Mouse (Mus musculus): Measurements from ENCODE around the gene Mbip.
A peak's percentile ranks its signal among the peaks of the same experiment; 100 is the strongest.

Gene Mbip

DNA sequence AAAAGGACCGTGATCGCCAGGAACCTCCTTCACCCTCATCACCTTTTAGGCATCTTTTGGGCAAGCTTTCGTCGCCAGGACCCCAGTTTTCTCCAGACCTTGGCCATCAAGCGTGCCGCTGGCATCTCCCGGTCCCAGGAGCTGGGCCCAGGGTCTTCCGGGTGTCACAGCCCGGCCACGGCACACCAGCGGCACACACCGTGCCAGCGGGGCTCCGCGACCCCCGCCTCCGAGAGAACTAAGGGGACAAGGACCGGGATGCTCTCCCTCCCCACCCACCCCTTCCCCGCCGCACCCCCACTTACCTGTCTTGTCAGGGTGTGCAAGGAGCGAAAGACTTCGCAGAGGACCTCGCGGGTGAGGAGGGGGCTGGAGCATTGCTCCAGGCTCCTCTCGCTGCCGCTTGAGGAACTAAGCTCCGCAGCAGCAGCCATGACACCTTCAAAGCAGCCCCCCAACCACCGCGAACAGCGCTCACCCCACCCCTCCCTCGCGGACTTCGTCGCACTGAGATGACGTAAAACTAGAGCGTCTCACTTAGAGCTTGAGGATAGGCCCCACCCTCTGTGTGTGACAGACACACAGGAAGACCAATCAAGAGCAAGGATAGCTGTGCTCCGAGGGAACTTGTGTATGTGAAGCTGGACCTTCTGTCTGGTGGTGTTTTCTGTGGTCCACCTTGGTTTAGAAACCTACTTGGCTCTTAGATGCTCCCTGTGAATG lies at the start of gene Mbip:
Gene Mbip, minus strand, starts transcription at position 528 of the 723 bp plus-strand sequence.
- DNase-seq (ENCODE audit: low spot score) = peak; percentile 93

DNA sequence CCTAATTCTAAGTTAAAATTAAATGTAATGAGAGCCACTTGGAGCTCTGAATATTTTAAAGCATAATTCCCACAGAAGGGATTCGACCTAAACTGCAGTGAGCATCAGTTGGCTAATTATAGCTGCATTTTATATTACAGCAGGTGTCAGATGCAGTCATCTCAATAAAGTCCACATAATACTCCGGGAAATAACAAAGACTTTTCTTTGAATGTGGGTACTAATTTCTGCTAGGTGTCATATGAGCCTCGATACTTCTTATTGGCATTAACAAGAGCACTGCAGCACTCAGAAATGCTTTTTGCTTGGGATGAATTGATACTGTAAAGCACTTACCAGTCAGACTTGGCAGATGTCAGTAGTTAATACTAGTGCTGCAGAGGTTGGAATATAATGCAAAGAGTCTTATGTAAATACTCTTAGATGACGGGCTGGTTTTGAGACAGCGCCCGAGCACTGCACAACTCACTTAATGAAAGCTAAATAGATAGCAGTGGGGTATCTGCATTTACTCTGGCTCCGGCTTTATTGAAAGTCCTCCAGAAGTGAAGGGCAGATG lies 42.0 kb upstream of the Mbip start:
- no peak for DNase-seq (ENCODE audit: low spot score)

DNA sequence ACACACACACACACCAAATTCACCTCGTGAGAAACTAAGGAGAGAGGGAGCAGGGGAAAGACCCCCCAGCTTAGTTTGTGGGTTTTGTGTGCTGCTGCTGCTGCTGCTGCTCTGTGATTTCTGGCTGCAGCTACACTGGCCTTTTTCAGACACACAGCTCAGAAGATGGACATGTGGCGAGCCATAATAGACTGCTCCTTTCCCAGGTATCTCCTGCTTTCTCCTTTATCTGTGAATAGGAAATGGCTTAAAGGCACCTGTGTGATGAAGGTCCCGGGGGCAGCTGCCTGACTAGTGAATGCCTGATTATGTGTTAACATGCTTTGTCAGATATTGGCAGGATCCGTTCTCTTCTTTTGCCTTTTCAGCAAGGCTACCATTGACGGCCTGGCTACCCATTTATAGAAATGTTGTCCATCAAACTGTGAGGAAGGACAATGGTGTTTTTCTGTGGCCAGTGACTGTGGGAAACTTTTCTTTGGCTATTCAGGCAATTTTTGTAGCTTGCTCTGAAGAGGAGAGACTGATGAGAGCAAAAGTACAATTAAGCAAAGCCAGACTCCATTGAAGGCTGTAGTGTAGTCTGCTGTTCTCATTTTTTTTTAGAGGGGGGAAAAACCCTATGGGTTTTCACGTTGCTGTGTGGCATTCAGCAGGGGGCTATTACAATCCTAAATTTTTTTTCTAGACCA lies 41.4 kb upstream of the Mbip start:
- no peak for DNase-seq (ENCODE audit: low spot score)

DNA sequence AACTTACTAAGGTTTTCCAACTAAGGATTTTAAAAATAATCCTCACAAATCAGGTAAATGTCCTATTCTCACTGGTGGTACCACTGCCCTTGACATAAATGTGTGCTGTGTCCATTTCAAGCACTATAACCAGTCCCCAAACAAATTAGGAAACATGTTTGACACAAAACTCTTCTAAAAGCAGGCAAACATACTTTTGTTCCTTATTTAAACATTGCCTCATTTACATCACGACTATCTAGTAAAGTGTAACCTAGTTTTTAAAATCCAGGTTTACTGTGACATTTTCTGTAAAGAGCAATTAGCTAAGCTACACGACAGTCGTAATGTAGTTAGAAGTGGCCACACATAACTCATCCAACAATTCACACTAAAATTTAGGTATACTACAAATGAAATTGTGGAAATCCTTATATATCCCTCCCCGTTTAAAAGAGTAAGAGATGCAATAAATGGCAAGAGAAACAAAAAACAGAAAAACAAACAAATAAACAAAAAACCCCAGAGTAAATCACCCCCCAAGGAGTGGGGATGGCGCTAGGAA lies 851 bp downstream of the Mbip start:
- DNase-seq (ENCODE audit: low spot score) = no peak

DNA sequence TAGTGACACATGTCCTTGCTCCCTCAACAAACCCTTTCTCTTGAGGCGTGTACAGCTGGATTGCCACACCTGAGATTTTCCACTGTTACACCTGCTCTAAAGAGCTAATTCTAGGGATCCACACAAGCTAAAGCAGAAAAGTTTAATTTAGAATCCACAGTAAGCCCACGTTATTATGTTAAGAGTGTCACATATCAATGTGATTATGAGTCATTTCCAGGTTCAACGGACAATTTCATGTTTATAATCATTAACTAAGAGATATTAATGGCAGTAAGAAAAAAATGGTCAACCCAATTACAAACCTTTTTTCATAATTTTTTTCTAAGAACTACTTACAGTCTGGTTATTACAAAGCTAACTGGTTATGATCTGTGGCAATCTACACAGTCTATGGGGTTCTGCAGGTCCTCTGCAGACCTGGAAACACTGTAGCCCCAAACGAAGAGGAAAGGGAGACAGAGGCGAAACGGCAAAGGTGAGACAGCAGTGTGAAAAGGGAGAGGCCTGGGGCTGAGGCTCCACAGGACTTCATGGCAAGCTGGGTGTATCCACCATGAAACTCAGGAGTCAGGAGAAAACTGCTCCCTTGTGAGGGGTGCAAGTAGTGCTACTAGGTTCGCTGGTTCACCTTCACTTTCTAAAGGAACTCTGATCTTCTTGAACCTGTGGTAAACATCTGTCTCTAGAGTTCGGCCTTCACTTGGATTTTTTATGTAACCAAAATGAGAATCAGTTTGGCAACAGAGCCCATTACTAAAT lies 6.2 kb downstream of the Mbip start:
- no peak for DNase-seq (ENCODE audit: low spot score)

DNA sequence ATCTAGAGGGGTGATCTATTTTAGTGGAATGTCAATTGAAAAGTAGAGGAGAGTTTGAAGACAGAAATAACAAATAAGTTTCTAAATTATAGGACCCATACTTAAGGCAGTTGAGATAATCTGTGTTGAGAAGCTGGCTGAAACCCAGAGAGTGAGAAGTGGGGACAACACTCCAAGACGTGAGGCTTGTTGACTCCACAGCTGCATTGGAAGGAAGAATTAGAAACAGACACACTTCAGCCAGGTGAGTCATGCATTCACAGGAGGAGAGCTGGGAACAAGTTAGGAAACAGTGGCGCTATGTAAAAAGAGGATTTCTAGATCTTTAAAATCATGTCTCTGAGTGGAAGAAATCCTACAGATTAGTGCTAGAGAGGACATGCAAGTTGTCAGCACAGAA lies 12.2 kb downstream of the Mbip start:
- no peak for DNase-seq (ENCODE audit: low spot score)

DNA sequence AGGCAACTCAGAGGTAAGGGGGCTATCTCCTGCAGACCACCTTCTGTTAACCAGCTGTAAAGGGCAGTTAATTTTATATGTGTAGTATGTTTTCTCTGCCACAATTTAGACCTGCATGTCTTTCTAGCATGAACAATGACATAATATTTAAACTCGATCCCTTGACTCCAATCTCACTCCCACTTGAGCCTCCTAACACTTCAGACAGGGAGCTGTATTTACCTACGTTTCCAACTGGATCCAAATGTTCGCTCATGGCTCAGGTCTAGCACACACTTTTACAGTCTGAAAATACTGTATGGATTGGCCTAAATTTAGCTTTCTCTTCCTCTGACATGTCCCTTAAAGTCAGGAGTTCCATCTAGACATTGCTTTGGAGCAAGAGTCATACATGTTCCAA lies 13.2 kb downstream of the Mbip start:
- no peak for DNase-seq (ENCODE audit: low spot score)

DNA sequence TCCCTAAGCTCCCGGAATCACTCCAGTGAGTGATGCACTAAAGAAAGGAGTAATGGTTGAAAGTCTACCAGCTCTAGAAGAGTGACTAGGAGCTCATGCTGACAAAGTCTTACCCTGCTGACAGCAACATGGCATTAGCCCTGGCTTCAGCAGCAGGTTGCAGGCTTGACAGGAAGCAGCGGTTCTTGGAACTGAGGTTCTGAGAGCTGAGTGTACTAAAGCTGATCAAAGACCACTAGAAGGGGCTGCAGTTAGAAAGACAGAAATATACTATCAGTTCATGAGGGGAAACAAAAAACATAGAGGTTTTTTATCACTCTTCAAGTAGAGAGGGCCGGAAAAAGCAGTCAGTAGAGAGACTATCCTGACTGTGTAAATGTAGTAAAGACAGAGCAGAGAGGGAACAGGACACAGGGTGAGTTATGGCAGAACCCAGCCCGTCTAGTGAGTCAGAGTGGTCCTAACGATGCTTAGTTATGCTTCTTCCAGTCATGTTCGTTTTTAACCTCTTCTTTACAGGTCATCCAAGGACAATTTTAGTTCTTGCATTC lies 18.2 kb downstream of the Mbip start:
- no peak for DNase-seq (ENCODE audit: low spot score)

DNA sequence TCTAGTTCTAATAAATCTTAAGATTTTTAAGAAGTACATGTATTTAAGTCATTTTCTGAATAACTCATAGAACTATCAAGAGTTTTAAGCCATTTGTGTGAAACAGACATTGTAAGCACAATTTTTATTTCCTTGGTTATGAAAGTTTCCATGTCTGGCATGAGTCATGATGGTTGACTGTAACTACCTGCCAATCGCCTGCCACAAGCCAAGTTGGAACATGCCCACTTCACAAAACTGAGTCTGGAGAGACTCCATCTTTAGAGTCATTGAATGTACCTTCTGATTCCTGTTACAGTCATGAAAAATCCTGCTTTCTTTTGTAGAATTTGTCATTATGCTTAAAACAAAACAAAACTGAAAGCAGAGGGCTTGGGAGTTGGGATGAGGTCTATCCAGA lies 19.8 kb downstream of the Mbip start:
- no peak for DNase-seq (ENCODE audit: low spot score)

DNA sequence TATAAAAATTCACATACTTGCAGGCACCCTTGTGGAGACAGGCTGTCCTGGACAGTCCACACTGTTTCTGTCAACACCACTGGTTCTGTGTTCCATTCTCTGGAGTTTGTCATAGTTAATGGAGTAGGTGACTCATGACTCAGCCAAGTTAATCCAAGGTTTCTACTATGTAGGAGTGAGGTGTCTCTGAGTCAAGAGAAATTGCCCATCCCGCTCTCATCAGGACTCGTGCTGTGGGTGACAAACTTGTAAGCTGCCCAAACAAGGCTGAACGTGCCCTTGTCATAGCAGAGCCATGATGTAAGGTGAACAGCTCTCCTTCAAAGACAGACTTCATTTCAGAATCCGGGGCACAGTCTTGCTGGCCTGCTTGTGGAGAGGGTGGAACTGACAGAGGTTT lies 26.8 kb downstream of the Mbip start:
- DNase-seq (ENCODE audit: low spot score) = no peak

DNA sequence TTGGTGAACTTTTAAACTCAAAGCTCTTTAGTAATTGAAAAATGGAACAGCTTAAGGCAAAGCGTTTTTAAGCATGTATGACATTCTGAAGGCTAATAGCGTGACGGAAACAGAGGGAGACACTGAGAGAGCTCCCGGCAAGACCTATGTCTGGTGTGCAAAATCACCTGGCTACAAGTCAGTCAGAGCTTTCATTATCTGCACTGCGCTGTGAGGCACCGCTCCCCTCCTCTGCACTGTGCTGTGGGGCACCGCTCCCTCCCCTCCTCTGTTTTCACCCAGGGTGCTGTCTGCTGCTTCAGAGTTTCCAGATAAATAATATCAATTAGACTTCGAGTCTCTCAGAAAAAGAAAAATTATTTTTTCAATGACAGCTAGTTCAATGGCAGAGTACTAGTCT lies 27.6 kb downstream of the Mbip start:
- no peak for DNase-seq (ENCODE audit: low spot score)

DNA sequence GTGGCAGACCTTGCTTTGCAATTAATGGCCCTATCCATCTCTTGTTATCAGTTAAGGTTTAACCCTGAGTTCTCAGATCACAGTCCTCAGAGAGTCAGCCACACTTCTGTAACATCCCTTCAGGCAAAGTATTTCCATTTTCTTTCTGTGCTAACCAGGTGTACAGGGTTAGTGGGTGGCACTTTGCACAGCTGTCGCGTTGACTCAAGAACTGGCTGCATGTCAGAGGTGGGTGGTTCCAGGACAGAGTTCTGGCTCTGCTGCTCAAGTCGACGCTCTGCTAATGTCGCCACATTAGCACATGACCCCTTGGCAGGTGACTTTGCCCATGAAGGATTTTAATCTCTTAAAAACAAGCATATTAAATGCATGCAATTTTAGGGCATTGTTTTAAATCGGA lies 39.9 kb downstream of the Mbip start:
- no peak for DNase-seq (ENCODE audit: low spot score)

DNA sequence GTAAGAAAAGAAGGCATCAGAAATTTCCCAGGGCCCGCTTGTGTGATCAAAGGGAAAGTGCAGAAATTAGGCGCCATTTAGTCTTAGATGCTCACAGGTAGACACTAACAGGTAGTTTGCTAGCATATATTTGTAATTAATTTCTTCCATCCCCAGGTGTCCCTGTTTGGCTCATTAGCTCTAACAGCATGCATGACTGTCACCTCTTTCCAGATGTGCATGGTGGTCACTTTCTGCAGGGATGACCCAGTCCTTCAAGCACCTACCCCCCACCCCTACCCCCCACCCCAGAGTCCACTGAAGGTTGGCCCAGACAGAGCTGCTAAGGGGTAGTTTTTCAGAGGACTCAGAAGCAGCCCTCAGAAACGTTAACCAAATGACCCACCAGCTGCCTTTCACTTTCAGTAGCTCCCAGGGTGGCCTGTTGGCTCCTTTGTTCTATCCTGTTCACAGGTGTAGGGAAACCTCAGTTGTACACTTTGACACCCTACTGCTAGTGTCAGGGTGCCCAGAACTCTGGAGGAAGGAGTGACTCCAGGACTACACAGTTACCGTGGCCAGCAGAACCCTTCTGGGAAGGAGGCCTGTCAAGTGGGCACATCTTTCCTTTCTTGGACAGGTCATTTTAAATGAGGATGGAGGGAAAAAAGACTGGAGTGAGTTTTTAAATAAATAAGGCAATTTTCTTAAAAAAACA lies 43.2 kb downstream of the Mbip start:
- no peak for DNase-seq (ENCODE audit: low spot score)

DNA sequence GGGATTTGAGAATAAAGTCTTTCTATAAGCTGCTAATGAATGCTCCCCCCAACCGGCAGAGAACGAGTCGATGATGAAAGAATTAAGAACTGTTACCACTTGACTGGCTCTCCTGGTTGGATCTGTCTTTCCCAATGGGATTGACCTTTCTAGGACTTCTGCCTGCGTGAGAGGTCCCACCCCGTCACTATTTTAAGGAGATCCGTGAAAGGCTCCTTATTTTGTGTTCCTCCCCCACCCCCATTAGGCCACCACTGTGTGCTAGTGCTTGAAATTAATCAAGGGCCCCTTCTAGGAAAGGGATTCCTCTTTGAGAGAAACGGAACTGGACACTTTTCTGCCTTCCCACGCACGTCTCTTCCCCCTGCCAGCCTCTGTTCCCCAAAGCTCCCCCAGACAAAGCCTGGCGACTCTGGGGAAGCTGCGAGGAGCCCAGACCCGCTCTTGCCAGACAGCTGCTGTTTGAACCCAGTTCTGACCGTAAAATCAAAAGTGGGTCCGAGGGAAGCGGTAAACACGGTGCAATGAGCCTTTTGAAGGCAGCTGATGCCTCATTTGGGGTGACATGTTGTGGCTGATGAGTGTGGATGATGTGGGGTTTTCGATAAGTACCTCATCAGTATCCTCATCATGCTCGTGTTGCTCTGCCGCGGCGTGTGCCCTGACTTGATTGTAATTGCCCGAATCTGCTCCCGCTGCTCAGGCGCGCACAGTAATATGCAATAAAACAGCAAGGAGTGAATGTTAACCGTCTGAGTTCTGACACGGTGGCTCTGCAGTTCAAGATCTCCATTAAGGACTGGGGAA lies 44.0 kb downstream of the Mbip start:
- no peak for DNase-seq (ENCODE audit: low spot score)

DNA sequence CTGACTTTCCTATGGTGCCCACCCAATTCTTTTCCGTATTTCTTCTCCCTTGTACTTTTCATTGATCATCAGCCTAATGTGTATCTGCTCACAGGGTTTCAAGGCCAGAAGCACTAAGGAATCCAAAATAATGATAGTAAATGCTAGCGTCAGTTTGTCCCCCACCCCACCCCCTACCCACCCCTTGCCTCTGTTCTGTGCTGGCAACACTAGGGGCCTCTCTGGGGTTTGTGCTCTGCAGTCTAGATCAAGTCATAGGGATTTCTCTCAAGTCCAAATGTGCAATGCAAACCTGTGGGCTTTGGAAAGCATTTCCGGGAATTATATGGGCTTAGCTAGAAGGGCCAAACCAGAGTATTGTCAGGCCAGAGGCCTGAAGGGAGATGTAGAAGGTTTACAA lies 46.1 kb downstream of the Mbip start:
- DNase-seq (ENCODE audit: low spot score) = peak; percentile 18

DNA sequence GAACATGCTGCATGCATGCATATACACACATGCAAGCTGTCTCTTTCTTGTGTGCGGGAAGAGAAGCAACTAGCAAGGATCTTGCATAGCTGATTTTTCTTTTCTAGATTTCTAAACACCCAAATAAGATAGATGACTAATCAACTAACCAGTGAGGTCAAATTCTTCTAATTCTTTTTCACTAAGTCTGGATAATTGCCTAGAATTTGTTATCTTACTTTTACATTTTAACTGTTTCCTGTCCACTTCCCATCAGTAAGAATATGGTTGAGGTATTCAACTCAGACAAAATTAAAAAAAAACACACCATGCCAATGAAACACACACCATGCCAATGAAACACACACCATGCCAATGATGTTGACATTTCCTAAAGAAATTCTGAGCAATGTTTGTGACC lies 46.8 kb downstream of the Mbip start:
- no peak for DNase-seq (ENCODE audit: low spot score)

DNA sequence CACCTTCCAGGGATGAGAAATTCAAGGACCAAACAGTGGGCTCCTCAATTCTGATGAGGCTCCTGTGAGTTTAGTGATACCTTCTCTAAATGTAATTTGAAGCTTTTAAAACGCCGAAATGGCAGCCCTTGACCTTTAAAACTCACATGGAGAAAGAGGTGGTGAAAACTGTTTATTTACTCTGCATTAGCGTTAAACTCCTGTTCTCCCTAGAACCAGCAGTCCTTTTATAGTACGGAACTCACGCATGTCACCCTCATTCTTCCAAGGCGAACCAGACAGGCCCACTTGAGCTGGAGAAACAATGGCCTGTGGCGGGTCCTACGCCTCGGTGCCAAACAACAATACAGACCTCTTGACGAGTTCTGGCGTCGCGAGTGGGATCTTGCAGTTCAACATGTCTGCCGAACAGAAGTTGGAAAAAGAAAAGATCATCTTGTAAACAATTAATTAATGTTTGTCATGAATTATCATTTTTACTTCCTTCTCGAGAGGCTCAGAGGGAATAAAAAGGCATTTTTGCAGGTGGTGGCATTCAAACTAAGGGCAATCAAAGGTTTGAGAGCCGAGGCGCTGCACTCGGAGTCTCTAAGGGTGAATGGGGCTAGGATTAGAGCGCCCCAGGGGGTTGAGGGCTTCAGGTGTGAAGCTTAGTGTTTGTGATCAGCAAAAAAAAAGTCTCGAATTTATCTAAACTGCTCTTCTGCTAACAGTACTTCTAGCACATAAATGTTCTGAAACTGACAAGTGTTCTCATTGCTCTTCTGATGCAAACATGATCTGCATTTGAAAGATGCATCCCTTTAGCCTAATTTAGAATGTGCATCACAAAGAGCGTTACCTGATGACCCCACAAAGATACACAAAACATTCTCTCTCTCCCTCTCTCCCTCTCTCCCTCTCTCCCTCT lies 47.5 kb downstream of the Mbip start:
- peak; percentile 6 for DNase-seq (ENCODE audit: low spot score)

DNA sequence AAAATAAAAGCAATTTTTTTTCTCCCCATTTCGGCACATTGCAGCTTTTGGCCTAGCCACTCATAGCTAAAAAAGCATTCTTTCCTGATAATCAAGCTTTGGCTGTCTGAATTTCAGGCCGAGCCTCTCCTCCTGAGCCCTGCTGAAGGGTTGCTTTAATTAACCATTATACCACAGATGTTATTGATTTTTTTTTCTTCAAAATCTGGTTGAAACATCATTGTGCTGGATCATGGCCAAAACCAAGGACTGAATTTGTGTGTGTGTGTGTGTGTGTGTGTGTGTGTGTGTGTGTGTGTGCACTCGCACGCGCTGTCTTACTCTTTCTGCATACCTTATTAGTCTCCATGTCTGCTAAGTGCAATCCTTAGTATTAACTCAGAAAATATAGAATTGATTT lies 48.6 kb downstream of the Mbip start:
- no peak for DNase-seq (ENCODE audit: low spot score)

DNA sequence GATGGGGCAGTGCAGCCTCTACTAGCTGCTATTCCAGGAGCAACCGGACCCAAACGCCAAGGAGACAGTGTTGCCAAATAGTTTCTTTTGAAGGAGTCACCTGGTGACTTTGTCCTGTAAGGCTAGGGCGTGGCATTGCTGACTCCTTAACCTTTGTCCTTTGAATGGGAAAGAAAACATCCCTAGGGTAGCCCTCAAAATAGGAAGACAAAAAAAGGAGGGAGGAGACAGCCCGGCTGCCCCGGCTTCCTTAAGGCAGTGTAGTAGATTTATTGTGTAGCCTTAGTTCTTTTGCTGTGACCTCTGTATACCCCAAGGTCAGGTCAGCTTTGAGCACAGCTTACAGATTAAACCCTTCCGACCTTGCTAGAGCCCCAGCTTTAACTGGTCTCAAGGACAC lies 49.2 kb downstream of the Mbip start:
- peak; percentile 69 for DNase-seq (ENCODE audit: low spot score)

DNA sequence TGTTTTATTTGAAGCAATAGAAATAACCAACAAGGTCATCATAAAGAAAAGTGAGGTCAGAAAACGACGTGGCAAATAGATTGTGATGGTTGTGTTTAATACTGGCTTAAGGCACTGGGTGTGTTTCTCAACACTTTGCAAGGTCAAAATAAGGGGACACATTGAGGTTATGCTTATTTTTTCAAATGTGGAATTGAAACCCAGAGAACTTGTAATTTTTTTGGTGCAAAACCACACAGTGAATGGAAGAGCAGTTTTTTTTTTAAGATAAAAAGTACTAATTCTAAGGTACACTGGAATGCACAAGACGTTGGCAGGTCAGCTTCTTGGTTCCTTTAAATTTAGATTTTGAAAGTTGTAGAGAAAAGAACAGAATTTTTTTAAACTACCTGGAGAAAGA lies 50.5 kb downstream of the Mbip start:
- DNase-seq (ENCODE audit: low spot score) = no peak

Data from yolk sac, embryonic 10.5 days (tissue).